Mouse (Mus musculus) kidney, adult 2 months (tissue): ENCODE measurements around the gene Agbl4.

Source experiments
- CTCF ChIP-seq: fragments of 200-500 bp; conservative IDR thresholded peaks from 2 replicates; pipeline ENCODE4 v1.5.1; 2011; ENCODE audit warnings: low read depth, mild to moderate bottlenecking, control low read depth, low read length, moderate library complexity, mixed read lengths; ENCODE audit not compliant: insufficient read depth, insufficient read length
- POLR2A ChIP-seq: fragments of 200-500 bp; IDR thresholded peaks from one replicate; pipeline ENCODE4 v1.6.1; 2011; ENCODE audit warnings: low read depth, low read length, control low read depth

GRCm38 (mm10) chr4:111403243-111403642, 1005.8 kb downstream of the Agbl4 start:
- no peak for TF ChIP-seq POLR2A
- no peak for TF ChIP-seq CTCF
